Mouse (Mus musculus) limb, embryonic 14.5 days (tissue): ENCODE data around the gene Adam8. TPM values are rescaled to one million over a fixed set of nuclear protein-coding genes. Genes with fewer than 3 reads are reported as not detected.

Experiments
- ATAC-seq: fragments of 200-750 bp; cut with Nextera tagmentation; 2 replicates; pipeline ENCODE4 v1.8.0; 2017; ENCODE audit warnings: low read depth, moderate number of reproducible peaks, moderate TSS enrichment; ENCODE audit not compliant: low FRiP score
- DNase-seq: peaks from one replicate; pipeline ENCODE4 v3.0.0-alpha.2; 2015; ENCODE audit warnings: low spot score
- H3K27ac ChIP-seq: fragments of 300-500 bp; sonication (generic); replicated peaks from 2 replicates; pipeline ENCODE4 v1.5.1; 2014; ENCODE audit warnings: low read depth, mild to moderate bottlenecking, low read length, moderate library complexity, mixed read lengths
- H3K27me3 ChIP-seq: fragments of 300-500 bp; sonication (generic); 2 replicates; pipeline ENCODE4 v1.6.1; 2014; ENCODE audit warnings: low read length, mixed read lengths; ENCODE audit not compliant: control insufficient read depth, insufficient read depth
- H3K36me3 ChIP-seq: fragments of 300-500 bp; sonication (generic); 2 replicates; pipeline ENCODE4 v1.6.1; 2014; ENCODE audit warnings: mild to moderate bottlenecking, low read length, moderate library complexity, mixed read lengths; ENCODE audit not compliant: control insufficient read depth, insufficient read depth
- H3K4me1 ChIP-seq: fragments of 300-500 bp; sonication (generic); 2 replicates; pipeline ENCODE4 v1.6.1; 2014; ENCODE audit warnings: antibody characterized with exemption, low read length, mixed read lengths; ENCODE audit not compliant: control insufficient read depth, insufficient read depth
- H3K4me2 ChIP-seq: fragments of 300-500 bp; sonication (generic); replicated peaks from 2 replicates; pipeline ENCODE4 v1.6.1; 2014; ENCODE audit warnings: low read depth, mild to moderate bottlenecking, low read length, moderate library complexity; ENCODE audit not compliant: severe bottlenecking
- H3K4me3 ChIP-seq: fragments of 300-500 bp; sonication (generic); replicated peaks from 2 replicates; pipeline ENCODE4 v1.5.1; 2014; ENCODE audit warnings: low read length
- H3K9ac ChIP-seq: fragments of 300-500 bp; sonication (generic); 2 replicates; pipeline ENCODE4 v1.6.1; 2014; ENCODE audit warnings: mild to moderate bottlenecking, low read depth, low read length, moderate library complexity; ENCODE audit not compliant: severe bottlenecking
- H3K9me3 ChIP-seq: fragments of 300-500 bp; sonication (generic); 2 replicates; pipeline ENCODE4 v1.6.1; 2016; ENCODE audit warnings: low read length; ENCODE audit not compliant: control insufficient read depth
- POLR2A ChIP-seq: fragments of 200-500 bp; IDR thresholded peaks from 2 replicates; pipeline ENCODE4 v1.8.0; 2012; ENCODE audit warnings: inconsistent platforms, mild to moderate bottlenecking, moderate library complexity, borderline replicate concordance; ENCODE audit not compliant: insufficient read depth, insufficient read length; ENCODE audit errors: extremely low read depth
- WGBS: fragments of 180-500 bp; shearing (Covaris S2); extraction: QIAGEN DNeasy Blood & Tissue Kit; methylation state at CpG from one replicate; pipeline ENCODE4 v1.1.7; 2014; 5-methylcytosine and 5-hydroxymethylcytosine counted together
- polyA plus RNA-seq, 2 experiments: library from polyadenylated mRNA; depleted of rRNA in 1 of 2; stranded (reverse) in 1 of 2; unstranded in 1 of 2; fragments of >200 nt; fragmentation: Nextera tagmentation in 1 of 2; extraction: Ambion mirVana in 1 of 2; gene quantifications; 2 replicates each; pipeline versions ENCODE4 v1.2.1 to v1.2.3; 2012 to 2014

Adam8 gene
- polyA plus RNA-seq, 2 experiments, result 1.8 to 8.8 TPM

DNA sequence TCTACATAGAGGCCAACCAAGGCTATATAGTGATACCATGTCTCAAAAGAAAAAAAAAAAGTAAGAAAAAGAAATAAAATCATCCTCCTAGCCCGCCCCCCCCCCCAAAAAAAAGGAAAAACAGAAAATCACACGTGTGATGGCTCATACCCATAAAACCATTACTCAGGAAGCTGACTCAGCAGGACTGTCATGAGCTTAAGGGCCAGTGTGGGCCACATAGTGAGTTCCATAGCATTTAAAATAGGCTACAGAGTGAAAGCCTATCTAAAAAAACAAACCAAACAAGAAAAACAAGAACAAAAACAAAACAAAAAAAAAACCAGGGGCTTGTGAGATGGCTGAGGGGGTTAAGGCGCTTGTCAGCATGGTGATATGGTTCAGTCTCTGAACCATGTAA is 11.6 kb downstream of the Adam8 start:
- ATAC-seq, result no peak
- H3K9ac ChIP-seq, result no peak overlapping the region
- DNase-seq, result no peak
- 52% methylated on average over 3 of the region's 3 CpGs for WGBS
- no peak overlapping the region for H3K4me3 ChIP-seq
- no peaks in the 10 kb centered on the region for H3K27me3 ChIP-seq
- no peaks in the 10 kb centered on the region for H3K9me3 ChIP-seq
- no peak for TF ChIP-seq POLR2A
- H3K36me3 ChIP-seq, result no peaks in the 10 kb centered on the region; the same call in 1 of the 2 replicates
- H3K27ac ChIP-seq, result no peak overlapping the region
- no peak overlapping the region for H3K4me2 ChIP-seq
- H3K4me1 ChIP-seq, result no peaks in the 10 kb centered on the region

DNA sequence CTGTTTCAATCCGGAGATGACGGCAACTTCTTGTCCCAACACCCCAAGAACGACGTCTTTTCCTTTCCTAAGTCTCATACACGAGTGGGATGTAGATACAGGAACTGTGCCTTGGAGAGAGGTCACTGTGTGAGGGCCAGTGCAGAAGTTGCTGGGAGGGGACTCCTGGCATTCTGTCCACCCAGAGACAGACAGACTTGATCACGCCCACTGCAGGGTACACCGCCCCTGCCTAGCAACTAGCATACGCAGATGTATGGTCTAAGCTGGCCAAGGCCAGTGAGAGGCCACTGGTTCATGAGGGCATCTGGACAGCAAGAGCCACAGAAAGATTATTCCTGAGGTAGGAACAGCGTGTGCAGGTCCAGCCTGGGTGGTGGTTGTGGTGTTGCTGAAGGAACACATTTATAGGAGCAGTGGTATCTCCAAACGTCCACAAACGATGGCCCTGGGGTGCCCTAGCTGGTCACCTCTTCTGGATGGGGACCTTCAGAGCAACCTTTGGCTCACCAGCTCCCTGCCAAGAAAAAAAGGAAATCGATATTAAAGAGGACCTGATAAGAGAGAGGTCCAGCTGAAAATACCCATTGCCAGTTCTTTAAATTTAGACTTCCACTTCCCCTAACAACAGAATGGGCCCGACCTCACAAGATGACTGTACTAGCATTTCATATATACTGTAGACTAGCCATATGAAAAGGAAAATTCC is 13.2 kb downstream of the Adam8 start:
- H3K4me1 ChIP-seq, result no peaks in the 10 kb centered on the region
- H3K9ac ChIP-seq, result peak overlapping the region; percentile 13; the same call in 1 of the 2 replicates
- no peak overlapping the region for H3K27ac ChIP-seq
- peak overlapping the region; percentile 82 for H3K4me2 ChIP-seq
- no peaks in the 10 kb centered on the region for H3K36me3 ChIP-seq
- ATAC-seq (peak; percentile 45; the same call in 1 of the 2 replicates), DNase-seq (no peak)
- no peak for TF ChIP-seq POLR2A
- WGBS, result 35% methylated on average over 13 of the region's 13 CpGs
- no peaks in the 10 kb centered on the region for H3K9me3 ChIP-seq
- H3K4me3 ChIP-seq, result peak overlapping the region; percentile 50
- no peaks in the 10 kb centered on the region for H3K27me3 ChIP-seq

DNA sequence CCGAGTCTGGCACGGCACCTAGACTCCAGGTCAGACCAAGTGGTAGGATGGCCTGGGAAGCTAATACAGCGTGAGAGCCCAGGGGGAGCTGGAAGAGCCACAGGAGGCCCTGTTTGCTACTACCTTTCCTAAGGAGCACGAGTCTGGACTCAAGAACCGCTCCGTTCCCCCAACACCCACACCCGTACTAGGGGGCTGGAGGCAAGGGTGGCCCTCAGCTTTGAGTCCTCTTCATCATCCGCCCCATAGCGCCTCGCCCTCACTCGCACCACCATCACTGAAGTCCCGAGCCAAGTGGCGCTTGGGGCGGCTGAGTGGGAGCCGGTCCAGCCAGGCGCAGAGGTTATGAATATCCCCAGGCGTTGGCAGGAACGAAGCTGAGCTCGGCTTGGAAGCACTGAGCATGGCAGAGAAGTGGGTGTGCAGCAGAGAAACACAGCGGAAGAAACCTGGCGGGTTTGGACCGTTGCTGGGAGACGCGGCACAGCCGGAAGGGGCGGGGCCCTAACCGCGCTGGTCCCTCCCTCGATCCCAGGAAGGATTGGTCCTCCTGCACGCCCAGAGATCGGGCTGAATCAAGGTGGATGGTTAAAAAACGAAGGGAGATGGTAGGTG is 14.0 kb downstream of the Adam8 start, which contains the start of gene 6430531B16Rik:
TSS of gene 6430531B16Rik (minus strand) at position 478 of the 615 bp plus-strand sequence.
- Histone ChIP-seq H3K27ac (no peak within 1 kb of the TSS), H3K27me3 (no peaks in the 10 kb centered on the region), H3K36me3 (no peaks in the 10 kb centered on the region), H3K9ac (peak within 1 kb of the TSS; percentile 44), H3K4me1 (no peaks in the 10 kb centered on the region), H3K4me2 (peak within 1 kb of the TSS; percentile 82), H3K4me3 (peak within 1 kb of the TSS; percentile 50), H3K9me3 (no peaks in the 10 kb centered on the region)
- 3% methylated on average over 32 of the region's 32 CpGs for WGBS
- TF ChIP-seq POLR2A, result no peak
- DNase-seq (peak; percentile 85), ATAC-seq (peak; percentile 95)

DNA sequence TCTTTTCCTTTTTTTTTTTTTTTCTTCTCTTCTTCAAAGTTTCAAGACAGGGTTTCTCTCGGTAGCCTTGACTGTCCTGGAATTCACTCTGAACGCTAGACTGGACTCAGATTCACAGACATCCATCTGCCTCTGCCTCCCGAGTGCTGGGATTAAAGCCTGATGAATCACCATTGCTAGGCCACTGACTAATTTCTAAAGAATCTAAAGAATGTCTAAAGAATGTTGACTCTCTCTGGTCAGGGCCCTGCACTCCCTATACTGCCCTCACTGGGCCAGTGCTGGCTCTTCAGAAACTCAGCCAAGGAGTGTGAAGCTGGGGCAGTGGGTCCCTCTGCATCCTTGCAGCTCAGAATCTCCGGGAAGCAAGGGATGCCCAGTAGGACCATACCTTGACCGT is 16.9 kb downstream of the Adam8 start:
- TF ChIP-seq POLR2A, result no peak
- Histone ChIP-seq H3K27ac (no peak overlapping the region), H3K27me3 (no peaks in the 10 kb centered on the region), H3K9ac (no peak overlapping the region), H3K9me3 (no peaks in the 10 kb centered on the region), H3K4me2 (no peak overlapping the region), H3K4me1 (no peaks in the 10 kb centered on the region), H3K36me3 (no peaks in the 10 kb centered on the region), H3K4me3 (no peak overlapping the region)
- DNase-seq, result no peak
- no peak for ATAC-seq
- 47% methylated on average over 5 of the region's 5 CpGs for WGBS

DNA sequence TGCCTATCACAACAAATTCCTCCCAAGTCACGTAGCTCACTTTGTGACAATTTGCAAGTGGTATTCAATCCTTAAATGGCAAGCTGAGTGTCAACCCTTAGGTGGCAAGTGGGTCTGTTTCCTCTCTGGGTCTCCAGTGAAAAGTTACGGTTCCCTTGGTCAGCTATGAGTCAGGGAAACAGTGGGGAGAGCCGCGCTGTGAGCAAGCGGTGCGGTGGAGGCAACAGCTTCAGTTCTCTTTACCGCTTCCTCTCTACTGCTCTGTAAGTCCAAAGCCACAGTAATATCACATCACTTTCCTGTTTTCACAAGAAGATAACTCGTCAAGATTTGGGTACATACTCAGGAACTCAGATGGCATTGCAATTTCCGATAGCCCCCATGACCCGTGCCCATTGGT is 18.1 kb downstream of the Adam8 start:
- ATAC-seq, result no peak
- no peaks in the 10 kb centered on the region for H3K9me3 ChIP-seq
- H3K27ac ChIP-seq, result no peak overlapping the region
- H3K4me1 ChIP-seq, result no peaks in the 10 kb centered on the region
- no peak overlapping the region for H3K4me2 ChIP-seq
- H3K36me3 ChIP-seq, result no peaks in the 10 kb centered on the region
- DNase-seq, result no peak
- H3K9ac ChIP-seq, result no peak overlapping the region
- 85% methylated on average over 10 of the region's 10 CpGs for WGBS
- TF ChIP-seq POLR2A, result no peak
- H3K27me3 ChIP-seq, result no peaks in the 10 kb centered on the region
- H3K4me3 ChIP-seq, result no peak overlapping the region
